Mouse (Mus musculus): ENCODE measurements around the gene Npas3.
A peak's percentile ranks its signal among the peaks of the same experiment; 100 is the strongest.
"Not testable (repeated sequence)": the region's sequence is repeated elsewhere in the genome, so short reads cannot be mapped to it uniquely, and the experiment has no call there.

Gene Npas3

DNA sequence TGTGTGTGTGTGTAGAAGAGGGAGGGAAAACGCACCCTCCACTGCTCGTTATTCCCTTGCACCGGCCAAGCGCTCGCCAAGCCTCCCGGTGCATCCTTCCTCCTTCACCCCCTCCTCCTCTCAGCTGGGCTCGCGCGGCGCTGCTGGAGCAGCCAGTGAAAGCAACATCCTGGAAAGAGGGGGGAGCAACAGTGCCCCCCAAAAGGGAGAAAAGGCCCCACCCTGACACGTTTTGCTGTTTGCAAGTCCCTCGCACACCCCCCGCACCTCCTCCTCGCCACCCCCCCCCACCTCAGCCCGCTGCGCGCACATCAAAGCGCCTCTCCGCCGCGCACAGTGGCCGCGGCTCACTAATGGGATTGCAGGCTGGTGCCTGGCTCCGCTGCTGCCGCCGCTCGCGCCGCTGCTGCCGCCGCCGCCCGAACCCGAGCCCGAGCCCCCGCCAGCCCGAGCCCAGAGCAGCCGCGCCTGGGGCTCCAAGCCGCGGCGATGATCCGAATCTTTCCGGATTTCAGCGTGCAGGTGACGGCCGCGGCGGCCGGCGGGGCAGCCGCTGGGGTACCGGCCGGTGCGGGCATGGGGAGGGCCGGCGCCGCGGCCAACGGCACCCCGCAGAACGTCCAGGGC lies at the start of gene Npas3:
TSS of gene Npas3 (plus strand) at position 577 of the 627 bp plus-strand sequence.
- peak; percentile 55 for DNase-seq

DNA sequence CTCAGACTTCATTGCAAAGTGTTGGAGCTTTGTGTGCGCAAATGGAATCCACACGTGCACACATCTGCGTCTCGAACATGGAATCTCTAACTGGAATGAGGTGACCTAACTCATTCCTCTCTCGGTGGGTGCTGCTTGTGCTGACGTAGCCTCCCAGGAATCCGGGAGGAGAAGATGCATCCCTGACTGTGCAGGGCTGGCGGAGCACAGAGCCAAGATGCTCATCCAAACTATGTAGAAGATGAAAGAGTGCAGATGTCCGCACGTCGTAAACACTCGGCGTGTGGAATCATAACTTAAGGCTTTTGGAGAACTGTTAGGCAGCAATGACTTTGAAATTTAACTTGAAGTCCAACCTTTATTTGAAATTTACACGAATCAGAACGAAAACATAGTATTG lies 31.3 kb upstream of the Npas3 start:
- DNase-seq = no peak

DNA sequence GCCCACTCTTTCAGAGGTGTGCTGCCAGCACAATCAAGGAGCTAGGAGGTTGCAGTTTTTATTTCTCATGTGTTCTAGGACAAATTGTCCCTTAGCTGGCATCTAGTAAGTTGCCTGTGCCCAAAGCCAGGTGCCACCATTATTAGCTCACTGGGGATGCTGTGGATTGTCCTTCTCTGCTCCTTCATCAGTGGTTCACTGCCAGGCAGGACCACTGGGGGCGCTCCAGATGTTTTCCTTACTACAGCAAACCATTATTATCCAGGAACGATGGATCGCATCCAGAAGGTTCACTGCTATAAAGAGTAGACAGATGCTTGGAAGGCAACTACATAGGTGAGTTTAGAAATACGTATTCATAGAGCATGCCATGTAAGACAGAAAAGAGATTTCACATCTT lies 25.7 kb upstream of the Npas3 start:
- no peak for DNase-seq

DNA sequence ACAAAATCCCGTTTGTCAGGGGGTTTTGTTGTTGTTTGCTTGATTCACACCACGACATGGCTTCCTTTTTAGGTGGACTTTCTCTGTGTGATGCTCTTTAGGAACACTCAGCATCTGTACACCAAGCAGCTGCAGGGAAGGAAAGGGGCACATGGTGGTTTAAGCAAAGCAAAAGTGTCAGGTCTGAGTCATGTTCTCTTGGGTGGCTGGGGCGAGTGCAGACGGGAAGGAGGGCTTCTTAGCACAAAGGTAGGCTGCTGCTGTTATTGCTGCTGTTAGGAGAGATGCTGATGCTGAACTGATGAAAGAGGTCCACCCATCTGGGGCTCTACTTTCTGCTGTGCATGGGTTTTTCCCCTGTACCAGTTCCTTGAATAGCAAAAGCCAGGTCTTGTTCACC lies 21.1 kb upstream of the Npas3 start:
- DNase-seq = no peak

DNA sequence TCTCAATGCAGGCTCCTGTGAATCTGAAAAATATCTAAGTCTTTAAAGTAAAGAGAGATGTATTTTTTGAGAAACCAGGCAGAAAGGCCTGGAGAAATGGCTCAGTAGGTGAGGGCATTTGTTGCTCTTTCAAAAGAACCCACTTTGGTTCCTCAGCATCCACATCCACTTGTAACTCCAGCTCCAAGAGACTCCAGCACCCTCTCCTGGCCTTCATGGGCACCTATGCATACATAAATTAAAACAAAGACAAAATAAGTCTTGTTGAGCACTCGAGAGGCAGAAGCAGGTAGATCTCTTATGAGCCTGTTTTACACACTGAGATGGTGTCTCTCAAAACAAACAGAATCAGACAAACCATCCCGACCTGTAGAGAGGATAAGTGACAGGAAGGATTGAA lies 19.1 kb upstream of the Npas3 start:
- DNase-seq = no peak

DNA sequence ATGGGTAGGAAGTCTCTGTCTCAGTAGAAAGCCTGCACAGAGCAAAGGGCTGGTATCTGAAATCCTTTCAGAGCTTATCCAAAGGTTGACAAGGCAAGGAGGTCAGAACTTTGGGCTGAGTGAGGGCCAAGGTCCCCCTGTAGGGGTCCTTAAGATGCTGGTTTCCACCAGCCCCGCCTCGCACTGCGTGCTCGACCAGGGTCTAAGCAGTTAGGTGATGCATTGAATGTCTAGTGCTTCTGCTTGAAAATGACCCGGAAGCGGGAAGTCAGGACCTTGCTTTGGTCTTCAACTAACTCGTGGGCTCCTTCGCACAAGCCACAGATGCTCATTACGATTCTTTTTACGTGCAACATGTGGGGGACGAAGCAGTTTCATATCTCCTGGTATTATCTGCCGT lies 2.3 kb upstream of the Npas3 start:
- no peak for DNase-seq

DNA sequence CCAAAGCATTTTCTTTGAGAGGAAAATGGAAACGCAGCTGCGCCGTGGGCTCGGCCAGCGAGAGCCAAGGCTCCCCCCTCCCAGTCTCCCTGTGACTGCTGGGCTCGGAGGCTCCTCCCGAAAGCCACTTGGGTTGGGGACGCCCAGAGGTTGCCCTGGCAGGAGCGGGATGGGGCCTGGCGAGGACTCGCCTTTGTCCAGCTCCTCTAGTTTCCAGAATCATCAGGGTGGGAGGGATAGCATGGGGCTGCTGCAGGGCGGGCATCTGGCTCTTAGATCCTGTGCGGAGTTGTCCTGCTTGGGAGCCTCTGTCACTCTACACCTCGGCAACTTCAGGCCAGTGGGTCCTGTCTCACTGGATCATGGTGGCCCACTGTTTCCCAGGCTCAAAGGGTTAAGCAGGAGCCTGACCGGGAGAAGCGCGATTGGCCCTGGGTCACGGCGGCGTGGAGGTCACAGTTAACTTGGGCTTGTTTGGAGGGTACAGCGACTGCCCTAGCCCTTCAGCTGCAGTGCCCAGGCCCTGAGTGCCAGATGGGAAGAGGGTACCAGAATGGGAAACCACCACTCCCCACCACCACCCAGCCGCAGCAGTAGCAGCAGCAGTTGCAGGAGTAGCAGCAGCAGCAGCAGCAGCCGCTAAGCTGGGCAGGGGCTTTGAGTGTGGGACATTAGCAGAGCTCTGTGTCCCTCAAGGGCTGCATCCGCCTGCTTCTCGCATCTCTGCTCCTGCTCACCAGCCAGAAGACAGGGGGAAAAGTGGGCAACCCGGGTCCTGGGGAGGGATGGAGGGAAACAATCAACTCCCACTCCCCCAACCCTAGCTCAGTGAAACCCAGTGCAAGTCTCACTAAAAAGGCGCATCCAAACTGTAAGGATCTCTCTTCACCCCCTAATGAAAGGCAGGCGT lies 1.6 kb upstream of the Npas3 start:
- peak; percentile 41 for DNase-seq

DNA sequence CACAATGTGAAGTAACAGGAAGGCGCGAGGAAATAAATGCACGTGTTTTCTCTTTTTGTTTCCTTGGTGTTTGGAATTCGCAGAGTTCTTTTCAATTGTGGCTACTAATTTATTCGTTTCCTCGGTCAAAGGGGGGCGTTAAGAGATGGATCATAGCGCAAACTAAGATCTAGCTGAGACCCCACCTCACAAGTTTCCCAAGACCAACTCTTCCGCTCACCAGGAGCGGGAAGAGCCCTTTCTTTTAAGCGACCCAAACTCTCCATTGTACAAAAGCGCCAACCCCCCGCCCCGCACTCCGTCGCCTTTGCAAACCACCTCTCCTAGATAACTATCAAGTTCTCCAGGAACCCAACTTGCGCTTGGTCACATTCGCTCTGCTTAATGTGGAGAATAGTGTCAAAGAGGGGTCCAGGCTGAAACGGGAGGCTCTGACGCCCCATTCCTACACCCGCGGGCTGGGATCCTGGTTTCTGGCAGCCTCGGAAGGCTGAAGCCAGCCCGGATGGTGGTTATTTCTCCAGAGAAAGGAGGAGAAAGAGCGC lies 914 bp upstream of the Npas3 start:
- no peak for DNase-seq

DNA sequence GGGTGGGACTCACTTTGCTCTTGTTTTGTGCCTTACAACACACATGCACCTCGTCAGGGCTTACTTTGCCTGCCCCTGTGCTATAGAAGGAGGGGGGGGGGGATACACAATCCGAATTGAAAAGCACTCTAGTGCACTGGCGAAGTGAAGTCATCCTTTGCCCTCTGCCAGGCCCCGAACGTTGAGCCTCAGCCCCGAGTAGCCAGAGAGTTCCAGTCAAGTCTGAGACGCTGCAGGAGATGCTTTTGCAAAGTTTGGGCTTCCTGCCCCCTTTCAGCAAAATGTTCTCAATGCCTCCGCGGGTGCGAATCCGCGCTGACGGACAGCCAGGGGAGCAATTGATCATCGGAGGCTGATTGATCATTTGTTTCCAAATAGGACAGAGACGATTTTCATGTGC lies 319 bp downstream of the Npas3 start:
- peak; percentile 10 for DNase-seq

DNA sequence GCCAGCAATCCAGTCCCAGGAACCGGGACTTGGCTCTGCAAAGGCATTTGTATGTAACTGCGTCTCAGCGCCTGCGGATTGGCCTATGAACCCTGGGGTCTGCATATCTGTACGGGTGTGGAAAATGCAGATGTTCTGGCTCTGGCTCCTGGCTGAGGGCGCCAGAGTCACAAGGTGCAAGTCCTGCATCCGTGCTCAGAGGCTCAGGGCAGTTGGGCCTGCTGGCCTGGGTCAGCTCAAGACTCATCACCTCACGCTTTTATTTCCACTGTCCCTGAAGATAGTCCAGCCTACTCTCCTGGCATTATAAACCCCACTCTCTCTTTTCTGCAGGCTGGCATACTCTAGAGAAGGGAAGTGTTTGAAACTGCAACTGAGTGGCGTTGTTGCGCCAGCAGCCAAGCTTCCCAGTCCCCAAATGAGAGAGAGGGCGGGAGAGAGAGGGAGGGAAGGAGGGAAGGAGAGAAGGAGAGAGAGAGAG lies 3.3 kb downstream of the Npas3 start:
- DNase-seq = peak; percentile 31

DNA sequence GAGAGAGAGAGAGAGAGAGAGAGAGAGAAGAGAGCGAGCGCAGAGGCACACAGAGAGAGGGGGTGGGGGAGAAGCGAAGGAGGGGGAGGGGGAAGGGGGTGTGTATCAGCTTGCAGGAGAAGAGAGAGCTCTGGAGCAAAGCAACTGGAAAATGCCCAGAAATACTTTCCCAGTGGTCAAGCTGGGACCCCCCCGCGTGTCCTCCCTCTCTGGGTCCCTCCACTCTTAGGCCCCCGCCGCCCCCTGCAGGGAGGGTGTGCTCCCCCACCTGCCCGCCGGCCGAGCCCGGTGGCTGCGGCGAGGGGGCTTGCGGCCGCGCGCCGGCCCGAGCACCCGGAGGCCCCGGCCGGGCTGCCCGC lies 3.7 kb downstream of the Npas3 start:
- peak; percentile 44 for DNase-seq

DNA sequence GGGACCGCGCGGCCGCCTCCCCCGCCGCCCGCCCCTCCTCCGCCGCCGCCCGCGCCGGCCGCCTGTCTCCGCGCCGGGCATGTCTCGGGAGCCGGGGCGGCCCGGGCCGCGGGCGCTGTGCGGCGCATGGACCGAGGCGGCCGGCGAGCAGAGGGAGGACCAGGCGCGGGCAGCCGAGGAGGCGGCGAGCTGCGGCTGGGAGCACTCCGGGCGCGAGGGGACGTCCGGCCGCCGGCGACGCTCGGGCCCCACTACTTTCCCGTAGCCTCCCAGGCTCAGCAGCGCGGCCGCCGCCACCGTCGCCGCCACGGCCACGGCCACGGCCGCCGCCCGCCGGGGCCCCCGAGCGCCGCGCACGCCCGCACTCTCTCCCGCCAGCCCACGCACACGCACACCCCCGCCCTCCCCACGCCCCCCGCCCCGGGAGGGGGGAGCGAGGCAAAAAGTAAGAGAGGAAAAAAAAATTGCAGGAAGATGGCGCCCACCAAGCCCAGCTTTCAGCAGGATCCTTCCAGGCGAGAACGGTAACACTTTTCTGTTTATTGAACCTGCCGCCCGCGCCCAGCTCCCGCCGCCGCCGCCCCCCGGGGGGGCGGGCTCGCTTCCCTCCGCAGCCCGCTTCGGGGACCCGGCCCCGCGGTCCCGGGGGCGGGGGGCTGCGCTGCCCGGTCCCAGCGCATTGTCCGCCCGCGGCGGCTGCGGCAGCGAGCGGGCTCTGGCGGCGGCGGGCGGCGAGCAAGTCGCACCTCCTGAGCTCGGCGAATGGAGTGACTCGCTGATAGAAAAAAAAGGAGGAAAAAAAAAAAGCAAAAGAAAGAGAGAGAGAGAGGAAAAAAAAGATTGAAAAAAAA lies 4.3 kb downstream of the Npas3 start:
- peak; percentile 36 for DNase-seq

DNA sequence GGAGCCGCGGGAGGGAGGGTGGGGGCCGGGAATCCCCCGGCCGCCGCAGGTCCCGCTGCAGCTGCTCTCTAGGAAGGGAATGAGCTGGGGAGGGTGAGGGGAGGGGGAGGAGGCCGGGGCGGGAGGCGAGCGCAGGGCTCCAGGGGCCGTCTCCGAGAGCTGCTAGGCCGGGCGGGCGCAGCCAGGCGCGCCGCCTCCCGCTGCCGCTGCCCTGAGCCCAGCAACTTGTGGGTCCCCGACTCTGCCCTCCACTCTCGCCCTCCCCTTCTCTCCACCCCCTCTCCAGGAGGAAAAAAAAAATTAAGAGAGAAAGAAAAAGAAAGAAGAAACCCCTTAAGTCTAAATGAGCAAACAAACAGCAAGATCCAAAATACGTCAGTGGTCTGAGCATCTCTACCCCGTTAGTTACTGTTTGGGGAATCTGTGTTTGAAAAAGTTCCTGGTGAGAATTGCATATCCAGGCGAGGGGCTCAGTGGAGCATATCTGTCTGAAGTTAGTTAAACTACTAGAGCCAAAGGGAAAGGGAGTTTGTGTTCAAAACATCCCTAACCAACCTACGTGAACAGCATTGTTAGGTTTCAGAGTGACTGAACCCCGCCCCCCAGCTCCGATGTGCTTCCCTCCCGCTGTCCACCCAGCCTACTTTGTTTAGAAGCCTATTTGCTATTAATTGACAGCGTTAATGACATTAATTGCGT lies 5.1 kb downstream of the Npas3 start:
- DNase-seq = peak; percentile 44

DNA sequence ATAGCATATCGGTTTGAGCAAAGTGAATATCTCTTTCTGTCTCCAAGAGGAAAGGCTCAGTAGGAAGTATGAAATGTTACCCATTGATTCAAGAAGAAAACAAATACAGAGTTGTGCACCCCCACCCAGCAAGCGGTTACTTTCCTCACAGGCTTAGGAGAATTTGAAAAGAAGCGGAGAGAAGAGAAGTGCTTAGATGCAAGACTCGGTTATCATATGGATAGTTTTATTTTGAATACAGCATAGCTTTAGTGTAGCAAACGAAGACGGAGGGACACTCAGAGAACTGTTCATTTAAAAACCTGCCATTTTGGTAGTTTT lies 5.6 kb downstream of the Npas3 start:
- no peak for DNase-seq

DNA sequence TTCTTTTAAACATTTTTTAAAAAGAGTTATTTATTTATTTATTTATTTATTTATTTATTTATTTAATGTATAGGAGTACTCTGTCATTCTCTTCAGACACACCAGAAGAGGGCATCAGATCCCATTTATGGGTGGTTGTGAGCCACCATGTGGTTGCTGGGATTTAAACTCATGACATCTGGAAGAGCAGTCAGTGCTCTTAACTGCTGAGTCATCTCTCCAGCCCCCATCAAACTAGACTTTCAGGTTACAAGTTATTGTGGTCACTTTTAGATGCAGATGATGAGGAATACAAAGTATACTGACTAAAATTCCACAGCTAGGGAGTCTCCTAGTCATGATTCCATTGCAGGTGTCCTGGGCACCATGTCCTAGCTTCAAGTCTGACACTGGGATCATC lies 26.0 kb downstream of the Npas3 start:
- DNase-seq = not testable (repeated sequence)

DNA sequence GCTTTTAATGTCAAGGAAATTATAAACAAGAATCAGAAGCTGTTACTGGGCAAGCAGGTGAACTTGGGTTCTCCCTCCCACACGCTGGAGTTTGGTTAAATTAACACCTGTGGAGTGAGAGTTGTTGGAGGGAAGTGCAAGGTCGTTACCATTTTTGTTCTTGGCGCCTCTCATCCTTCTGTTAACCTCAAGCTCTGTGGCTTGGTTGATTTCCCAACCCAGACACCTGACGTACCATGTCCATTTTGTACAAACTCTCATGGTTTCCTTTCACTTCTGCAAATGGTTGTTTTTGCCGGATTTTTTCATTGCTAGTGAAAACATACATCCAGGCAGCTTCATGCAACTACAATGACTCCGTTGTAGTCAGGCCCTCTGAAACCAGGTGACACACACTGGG lies 28.9 kb downstream of the Npas3 start:
- no peak for DNase-seq

DNA sequence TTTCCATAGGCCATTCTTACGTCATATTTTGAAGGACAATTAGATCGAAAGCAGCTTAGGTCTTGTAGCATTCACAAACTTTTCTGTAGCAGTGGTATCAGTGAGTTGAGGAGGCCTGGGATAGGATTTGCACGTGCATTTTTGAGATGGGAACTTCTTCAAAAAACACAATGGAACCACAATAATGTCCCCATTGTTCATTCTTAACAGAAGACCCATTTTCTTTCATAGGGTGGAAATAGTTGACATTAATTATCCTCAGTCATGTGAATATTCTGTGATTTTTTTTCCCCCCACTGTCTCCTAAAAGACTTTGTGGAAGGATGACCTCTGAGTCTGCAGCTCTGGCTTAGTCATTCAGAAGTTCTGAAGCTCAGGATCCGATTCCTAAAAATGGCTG lies 41.9 kb downstream of the Npas3 start:
- no peak for DNase-seq

DNA sequence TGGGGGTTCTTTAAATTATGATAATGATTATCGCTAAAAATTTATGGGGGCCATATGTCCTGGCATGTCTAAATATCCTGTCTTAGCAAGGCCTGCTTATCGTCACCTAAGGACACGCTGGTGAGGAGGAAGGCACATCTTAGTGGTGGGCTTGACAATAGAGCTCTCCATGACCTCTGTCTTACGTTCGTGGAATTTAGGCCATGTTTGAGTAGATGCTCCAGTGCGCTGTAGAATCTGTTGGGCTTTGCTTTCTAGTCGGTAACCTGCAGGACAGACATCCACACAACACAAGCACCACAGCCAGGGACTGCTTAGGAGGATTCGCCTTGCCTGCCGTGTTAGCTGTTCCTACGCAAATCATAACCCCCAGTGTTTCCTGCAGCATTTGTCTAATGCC lies 42.4 kb downstream of the Npas3 start:
- DNase-seq = no peak

DNA sequence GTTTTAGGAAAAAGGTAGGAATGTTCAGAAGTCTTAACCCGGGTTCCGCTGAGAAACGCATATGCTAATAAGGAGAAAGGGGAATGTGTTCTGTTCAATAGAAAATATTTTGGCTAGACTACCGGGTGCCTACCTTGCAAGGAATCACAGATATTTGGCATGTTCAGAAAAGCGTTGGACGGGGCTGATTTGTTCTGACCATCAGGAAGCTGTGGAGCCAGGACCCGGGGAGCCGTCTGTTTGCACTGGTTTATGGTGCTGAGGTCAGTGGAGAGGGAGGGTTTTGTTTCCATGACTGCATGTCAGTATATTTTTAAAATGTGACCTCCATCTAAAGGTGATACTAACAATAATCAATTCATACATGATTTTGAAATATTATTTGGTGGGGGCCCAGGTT lies 43.5 kb downstream of the Npas3 start:
- no peak for DNase-seq

DNA sequence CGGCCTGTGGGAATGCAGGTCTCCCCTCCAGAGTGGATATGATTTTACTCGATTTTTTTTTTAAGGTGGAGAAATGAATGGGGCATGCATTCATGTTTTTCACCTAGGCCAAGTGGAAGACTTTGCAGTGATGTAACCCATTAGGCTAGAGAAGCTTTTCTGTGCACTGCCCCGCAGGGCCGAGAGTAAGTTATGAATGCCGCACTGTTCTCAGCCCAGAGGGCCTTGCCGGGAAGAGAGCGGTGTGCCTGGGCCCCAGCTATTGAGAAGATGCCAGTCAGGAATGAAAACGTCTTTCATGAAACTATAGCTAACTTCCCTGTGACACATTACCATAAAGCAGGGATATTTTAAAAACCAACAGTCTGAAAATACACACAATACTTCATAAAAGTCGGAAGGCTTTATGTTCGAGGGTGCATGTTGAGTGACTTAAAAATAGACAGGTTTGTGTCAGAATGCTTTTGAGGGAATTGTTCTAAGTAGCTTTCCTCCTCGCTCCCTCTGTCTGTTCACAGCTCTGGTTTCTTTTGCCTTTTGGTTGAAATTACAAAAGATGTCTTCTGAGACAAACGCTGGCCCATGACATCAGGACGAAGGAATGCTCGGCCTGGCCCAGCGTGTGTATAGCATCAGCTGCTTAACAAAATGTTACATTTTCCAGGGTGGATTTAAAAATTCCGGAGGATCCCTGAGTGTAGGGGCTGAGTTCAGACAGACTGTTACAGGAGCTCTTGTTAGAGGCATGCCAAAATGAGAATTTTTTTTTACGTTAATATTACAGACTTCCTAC lies 44.2 kb downstream of the Npas3 start:
- no peak for DNase-seq

DNA sequence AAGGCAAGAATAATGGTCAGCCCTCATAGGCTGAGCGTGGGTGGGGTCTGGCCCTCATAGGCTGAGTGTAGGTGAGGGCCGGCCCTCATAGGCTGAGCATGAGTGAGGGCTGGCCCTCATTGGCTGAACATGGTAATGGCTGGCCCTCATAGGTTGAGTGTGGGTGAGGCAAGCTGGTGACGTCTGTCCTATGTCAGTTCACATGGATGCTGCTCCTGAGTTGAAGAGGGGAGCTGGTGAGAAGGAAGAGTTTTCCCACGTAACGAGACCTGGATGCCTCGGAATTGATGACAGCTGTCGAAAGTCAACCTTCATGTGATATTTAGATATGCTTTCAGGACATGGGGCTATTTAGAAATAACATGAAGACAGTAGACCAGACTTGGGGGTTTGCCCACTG lies 45.5 kb downstream of the Npas3 start:
- no peak for DNase-seq

DNA sequence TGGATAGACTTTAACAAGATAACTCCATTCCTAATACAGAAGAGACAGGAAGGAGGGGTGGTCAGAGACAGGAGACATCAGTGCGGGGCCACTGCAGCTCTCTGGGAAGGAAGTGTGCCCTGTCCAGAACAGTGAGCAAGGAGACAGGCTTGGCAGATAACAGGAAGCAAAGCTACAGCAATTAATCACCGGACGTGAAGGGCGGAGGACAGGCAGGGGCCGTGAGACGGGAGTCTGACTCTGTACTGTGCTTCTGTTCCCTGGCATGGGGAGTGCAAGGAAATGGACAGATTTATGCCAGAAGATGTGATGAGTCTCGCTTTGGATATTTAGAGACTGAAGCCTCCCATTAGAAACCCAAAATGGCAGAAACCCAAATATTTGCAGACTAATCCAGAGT lies 47.3 kb downstream of the Npas3 start:
- DNase-seq = no peak

Data from right cerebral cortex, postnatal 4 days (tissue).